Mouse (Mus musculus) adrenal gland, postnatal 25 days (tissue): ENCODE data around the gene Btbd17. TPM values are rescaled to one million over a fixed set of nuclear protein-coding genes. Genes with fewer than 3 reads are reported as not detected.
A peak's percentile ranks its signal among the peaks of the same experiment; 100 is the strongest.

Experiments used
- DNase-seq: peaks from one replicate; pipeline ENCODE4 v3.0.0; 2021; ENCODE audit warnings: mixed read lengths
- long read RNA-seq: library from polyadenylated mRNA; stranded (forward); transcript quantifications from one replicate; pipeline ENCODE4 v2.0.0, GENCODE M21; 2021
- total RNA-seq: library from RNA; stranded (reverse); gene quantifications from 2 replicates; pipeline ENCODE4 v1.2.3, GENCODE M21; 2021

Btbd17 gene
- not detected in 2 replicates for total RNA-seq
- long read RNA-seq: 0 reads

GRCm38 (mm10) chr11:114795848-114796322 is at the start of gene Btbd17:
Btbd17 (minus strand) TSS chr11:114795945.
- DNase-seq: no peak

GRCm38 (mm10) chr11:114844464-114845220 is 48.9 kb upstream of the Btbd17 start:
- DNase-seq: no peak

- no peak for DNase-seq
Measured at GRCm38 (mm10) chr11:114843818-114844463, 48.2 kb upstream of the Btbd17 start.

DNA sequence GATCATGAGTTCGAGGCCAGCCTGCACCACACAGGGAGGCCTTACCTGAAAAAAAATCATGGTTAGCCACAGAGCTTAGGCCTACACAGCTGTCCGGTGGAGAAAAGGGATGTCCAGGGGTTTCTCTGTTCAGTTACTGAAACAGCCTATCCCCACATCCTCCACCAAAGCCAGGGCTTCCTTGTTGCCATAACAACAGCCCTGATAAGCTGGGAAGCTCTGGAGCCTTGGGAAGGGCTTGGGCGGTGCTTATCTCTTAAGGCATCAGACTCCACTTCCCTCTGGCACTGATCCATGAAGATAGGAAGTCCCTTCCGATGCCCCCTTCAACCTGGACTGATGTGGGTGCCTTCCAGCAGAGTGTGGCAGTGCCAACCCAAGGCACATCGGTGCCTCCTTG is 37.4 kb upstream of the Btbd17 start:
- no peak for DNase-seq

DNA sequence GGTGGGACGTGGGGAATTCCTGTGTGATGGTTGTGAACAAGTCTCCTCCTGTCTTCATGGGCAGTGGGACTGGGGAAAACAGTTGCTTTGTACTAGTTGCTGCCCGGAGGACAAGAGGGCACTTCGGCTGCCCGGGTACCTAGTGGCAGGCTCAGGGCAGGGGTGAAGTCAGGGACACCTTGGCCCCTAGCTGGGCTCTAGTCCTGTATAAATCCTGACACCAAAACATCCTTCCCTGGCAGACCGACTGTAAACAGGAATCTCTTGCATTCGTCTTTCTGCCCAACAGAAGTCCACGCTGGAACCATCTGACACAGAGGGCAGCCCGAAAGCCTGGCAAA is 34.7 kb upstream of the Btbd17 start:
- DNase-seq: no peak

DNA sequence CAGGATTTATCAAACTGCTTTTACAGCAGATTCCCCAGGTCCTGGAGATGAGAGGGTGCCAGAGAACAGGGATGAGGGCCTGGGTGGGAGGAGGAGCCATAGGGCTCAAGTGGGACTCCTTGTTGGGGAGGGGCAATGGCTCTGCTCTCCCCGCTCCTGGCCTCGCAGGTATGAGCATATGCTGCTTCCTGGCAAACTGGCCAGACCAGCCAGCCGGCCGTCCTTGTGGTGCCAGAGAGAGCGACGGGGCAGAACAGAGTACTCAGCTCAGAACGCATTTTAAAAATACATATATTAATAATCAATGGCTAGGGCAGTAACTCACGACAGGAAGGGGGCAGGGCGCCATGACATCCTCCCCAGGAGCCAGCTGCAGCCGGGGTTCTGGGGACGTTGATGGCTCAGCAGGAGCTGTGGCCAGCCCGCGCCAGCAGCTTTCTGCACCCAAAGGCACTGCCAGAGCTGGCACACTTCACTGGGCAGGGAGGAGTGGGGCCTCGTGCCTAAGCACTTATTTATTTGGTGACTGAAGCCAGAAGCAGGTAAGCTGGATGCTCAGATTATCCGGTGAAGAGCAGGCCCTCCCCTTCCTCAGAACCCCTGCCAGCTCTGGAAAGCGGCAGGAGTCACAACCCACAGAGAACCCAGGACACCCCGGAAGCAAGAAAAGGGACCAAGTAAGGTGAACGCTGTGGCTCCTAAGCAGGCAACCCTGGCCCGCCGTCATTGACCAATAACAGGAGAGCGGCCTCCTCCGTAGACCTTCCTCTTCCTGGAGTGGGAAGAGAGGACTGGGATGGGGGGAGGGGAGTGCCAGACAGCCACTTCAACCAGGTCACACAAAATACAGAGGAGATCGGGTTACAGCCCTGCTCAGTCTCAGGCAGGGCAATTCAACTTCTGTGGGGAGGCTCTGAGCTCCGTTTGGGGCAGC is 34.0 kb upstream of the Btbd17 start:
- peak; percentile 43 for DNase-seq

GRCm38 (mm10) chr11:114826686-114827085 is 30.9 kb upstream of the Btbd17 start:
- DNase-seq: no peak

- no peak for DNase-seq
Measured at GRCm38 (mm10) chr11:114823199-114823725, 27.5 kb upstream of the Btbd17 start.

DNA sequence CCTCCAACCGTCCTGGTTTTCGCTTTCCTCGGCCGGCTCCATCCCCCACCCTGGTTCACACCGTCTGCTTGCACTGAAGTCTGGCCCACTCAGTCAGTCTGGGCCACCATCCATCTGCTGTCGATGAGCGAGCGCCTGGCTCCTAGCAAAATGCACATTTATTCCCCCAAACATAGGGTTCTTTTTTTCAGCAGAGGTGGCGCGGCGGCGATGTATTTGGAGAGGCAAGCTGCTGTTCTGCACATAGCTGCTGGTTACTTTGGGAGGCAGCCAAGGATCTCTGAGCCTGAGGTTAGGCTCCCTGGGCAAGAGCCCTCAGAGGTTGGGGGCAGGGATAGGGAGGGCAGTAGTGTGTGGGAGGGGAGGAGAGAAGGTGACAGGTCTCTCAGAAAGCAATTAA is 27.0 kb upstream of the Btbd17 start:
- DNase-seq: peak; percentile 12

DNA sequence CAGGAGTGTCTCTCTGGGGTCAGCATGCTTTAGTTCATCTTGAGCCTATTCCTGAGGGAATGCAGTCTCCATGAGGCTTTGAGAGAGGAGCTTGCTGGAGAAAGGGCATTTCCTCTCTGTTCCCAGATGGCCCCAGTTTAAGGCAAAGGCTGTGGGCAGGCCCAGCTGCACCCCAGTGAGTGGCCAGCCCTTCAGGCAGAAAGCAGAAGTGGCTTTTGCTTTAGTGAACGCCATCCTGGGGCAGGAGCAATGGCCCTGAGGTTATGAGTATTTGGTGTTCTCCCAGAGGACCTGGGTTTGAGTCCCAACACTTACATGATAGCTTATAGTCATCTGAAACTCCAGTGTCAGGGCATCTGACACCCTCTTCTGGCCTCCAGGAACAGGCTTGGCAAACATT is 25.6 kb upstream of the Btbd17 start:
- no peak for DNase-seq

DNA sequence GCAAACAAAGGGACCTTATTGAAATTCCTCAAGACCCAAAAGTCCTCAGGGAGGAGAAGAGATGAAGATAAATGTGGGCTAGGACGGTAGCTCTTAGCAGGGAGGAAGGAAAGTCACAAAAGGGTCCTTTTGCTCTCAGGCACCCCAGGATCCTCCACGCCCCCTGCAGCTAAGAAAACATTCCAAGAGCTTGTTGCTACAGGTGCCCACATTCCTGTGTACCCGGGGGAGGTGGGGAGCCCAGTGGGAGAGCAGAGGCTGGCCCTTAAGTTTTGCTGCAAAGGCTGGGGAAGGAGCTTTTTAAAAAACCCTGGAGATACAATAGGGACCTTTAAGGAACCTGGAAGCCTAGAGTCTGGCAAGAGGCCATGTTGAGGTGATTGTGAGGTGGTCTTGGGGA is 24.7 kb upstream of the Btbd17 start:
- no peak for DNase-seq

- no peak for DNase-seq
Measured at GRCm38 (mm10) chr11:114819110-114819509, 23.4 kb upstream of the Btbd17 start.

GRCm38 (mm10) chr11:114818185-114818584 is 22.4 kb upstream of the Btbd17 start:
- no peak for DNase-seq

GRCm38 (mm10) chr11:114816934-114817333 is 21.2 kb upstream of the Btbd17 start:
- DNase-seq: no peak

- no peak for DNase-seq
Measured at GRCm38 (mm10) chr11:114814873-114815592, 19.3 kb upstream of the Btbd17 start.

- peak; percentile 96 for DNase-seq
Measured at GRCm38 (mm10) chr11:114812731-114813240, 17.0 kb upstream of the Btbd17 start.

GRCm38 (mm10) chr11:114810344-114810743 is 14.6 kb upstream of the Btbd17 start:
- DNase-seq: no peak

GRCm38 (mm10) chr11:114809371-114809770 is 13.6 kb upstream of the Btbd17 start:
- DNase-seq: no peak

DNA sequence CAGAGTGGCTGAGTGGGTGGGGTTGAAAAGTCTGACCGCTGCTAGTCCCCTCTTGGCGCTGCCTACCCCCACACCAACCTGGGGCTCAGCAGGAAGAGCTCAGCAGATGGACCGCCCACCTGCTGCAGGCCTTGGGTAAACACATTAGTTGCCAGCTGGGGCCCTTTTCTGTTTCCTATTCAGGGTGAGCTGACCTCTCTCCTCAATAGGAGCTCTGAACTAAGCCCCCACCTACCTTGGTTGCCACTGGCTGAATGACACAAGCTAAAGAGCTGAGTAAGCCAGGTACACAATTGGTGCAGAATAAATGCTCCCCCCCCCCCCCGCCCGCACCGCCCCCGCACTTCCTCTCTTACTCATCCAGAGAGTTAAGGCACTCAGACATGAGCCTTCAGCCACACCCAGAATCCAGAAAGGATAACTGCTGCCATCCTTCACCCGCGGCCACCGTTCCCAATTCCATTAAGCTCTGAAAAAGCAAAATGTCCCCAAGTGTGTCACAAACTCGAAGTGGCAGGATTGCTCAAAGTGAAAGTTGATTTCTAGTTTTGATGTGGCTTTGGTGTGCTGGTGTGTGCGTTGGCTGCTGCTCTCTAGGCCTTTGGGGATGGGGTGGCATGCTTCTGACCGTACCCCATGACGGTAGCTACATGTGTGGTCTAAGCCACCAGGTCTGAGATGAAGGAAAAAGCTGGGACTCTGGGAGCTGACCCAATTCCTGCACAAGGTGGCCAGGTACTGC is 12.1 kb upstream of the Btbd17 start:
- no peak for DNase-seq

GRCm38 (mm10) chr11:114807025-114807424 is 11.3 kb upstream of the Btbd17 start:
- DNase-seq: no peak

DNA sequence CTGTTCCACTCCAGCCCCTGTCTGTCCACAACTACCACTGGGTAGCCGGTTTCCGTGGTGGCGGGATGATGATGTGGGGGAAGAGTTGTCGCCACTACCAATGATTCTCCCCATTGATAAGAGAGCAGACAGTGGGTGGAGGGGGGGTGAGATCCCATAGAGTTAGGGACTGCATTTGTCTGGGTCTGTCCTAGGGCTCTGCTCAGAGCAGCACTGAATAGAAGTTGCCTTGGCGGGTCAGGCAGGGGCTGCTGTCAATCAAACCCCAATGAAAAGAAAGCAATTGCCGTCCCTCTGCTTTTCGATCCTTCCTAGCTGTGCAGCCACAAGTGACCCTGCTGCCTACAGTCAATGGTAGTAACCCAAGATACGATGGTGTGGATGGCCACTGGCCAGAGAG is 8.2 kb upstream of the Btbd17 start:
- DNase-seq: no peak
